Mouse (Mus musculus): ENCODE measurements around the gene AL732309.1. TPM values are rescaled to one million over a fixed set of nuclear protein-coding genes. Genes with fewer than 3 reads are reported as not detected.

The AL732309.1 gene
- polyA plus RNA-seq, 1 experiment from 2014 or later, result 5.3 TPM

GRCm38 (mm10) chr2:25195211-25196156, 51.2 kb downstream of the AL732309.1 start:
- Histone ChIP-seq H3K4me1 (replicated peaks; ENCODE audit: control insufficient read depth, insufficient read depth, low read length) (no peaks in the 10 kb centered on the region), H3K27me3 (ENCODE audit: control insufficient read depth, insufficient read depth, low read length) (peaks cover 25% of the 10 kb centered on the region), H3K27ac (no peak overlapping the region), H3K4me2 (replicated peaks) (peak overlapping the region; percentile 25), H3K4me3 (replicated peaks; ENCODE audit: low read length) (no peak overlapping the region; the same call in 1 of the 2 replicates), H3K36me3 (replicated peaks; ENCODE audit: control insufficient read depth, insufficient read depth) (peaks cover 26% of the 10 kb centered on the region), H3K9me3 (ENCODE audit: control insufficient read depth, low read length) (no peaks in the 10 kb centered on the region), H3K9ac (no peak overlapping the region)
- WGBS, result 22% methylated on average over 55 of the region's 55 CpGs
- no peak for ATAC-seq (ENCODE audit: low FRiP score)
- no peak for DNase-seq (ENCODE audit: low spot score)

Other genes starting within 250 kb of the AL732309.1 start
- gene Nsmf, start 192.5 kb downstream of the AL732309.1 start, polyA plus RNA-seq (2014; fragmentation: Nextera tagmentation; extraction: Ambion mirVana), result 117 and 126 TPM in 2 replicates
- gene Entpd8, start 166.6 kb downstream of the AL732309.1 start, polyA plus RNA-seq (2014; fragmentation: Nextera tagmentation; extraction: Ambion mirVana), result 0.21 TPM in 1 of 2 replicates, not detected in the other
- gene Noxa1, start 151.7 kb downstream of the AL732309.1 start, polyA plus RNA-seq (2014; fragmentation: Nextera tagmentation; extraction: Ambion mirVana), result not detected in 2 replicates
- gene Nrarp, start 66.1 kb downstream of the AL732309.1 start, polyA plus RNA-seq (2014; fragmentation: Nextera tagmentation; extraction: Ambion mirVana), result 15.6 and 19.9 TPM in 2 replicates
- 2.0 and 2.2 TPM in 2 replicates for gene Tor4a, start 50.0 kb downstream of the AL732309.1 start, polyA plus RNA-seq (2014; fragmentation: Nextera tagmentation; extraction: Ambion mirVana)
- 88.0 and 91.6 TPM in 2 replicates for gene Nelfb, start 35.4 kb downstream of the AL732309.1 start, polyA plus RNA-seq (2014; fragmentation: Nextera tagmentation; extraction: Ambion mirVana)
- gene Stpg3, start 32.2 kb downstream of the AL732309.1 start, polyA plus RNA-seq (2014; fragmentation: Nextera tagmentation; extraction: Ambion mirVana), result not detected in 2 replicates
- gene Fam166a, start 28.1 kb downstream of the AL732309.1 start, polyA plus RNA-seq (2014; fragmentation: Nextera tagmentation; extraction: Ambion mirVana), result not detected in 2 replicates
- gene Tubb4b, start 22.2 kb downstream of the AL732309.1 start, polyA plus RNA-seq (2014; fragmentation: Nextera tagmentation; extraction: Ambion mirVana), result 382 and 411 TPM in 2 replicates
- not detected in 2 replicates for gene Slc34a3, start 12.5 kb downstream of the AL732309.1 start, polyA plus RNA-seq (2014; fragmentation: Nextera tagmentation; extraction: Ambion mirVana)
- gene Rnf224, start 10.1 kb downstream of the AL732309.1 start, polyA plus RNA-seq (2014; fragmentation: Nextera tagmentation; extraction: Ambion mirVana), result not detected in 2 replicates
- gene Rnf208, start 4.6 kb downstream of the AL732309.1 start, polyA plus RNA-seq (2014; fragmentation: Nextera tagmentation; extraction: Ambion mirVana), result 166 and 177 TPM in 2 replicates
- 0.59 TPM in 1 of 2 replicates, not detected in the other for gene Cysrt1, start 4.4 kb downstream of the AL732309.1 start, polyA plus RNA-seq (2014; fragmentation: Nextera tagmentation; extraction: Ambion mirVana)
- 9.8 and 12.5 TPM in 2 replicates for gene Tmem203, start 8.6 kb upstream of the AL732309.1 start, polyA plus RNA-seq (2014; fragmentation: Nextera tagmentation; extraction: Ambion mirVana)
- 13.4 and 14.7 TPM in 2 replicates for gene Tprn, start 15.8 kb upstream of the AL732309.1 start, polyA plus RNA-seq (2014; fragmentation: Nextera tagmentation; extraction: Ambion mirVana)
- 175 and 190 TPM in 2 replicates for gene Ssna1, start 25.6 kb upstream of the AL732309.1 start, polyA plus RNA-seq (2014; fragmentation: Nextera tagmentation; extraction: Ambion mirVana)
- 113 and 114 TPM in 2 replicates for gene Anapc2, start 25.6 kb upstream of the AL732309.1 start, polyA plus RNA-seq (2014; fragmentation: Nextera tagmentation; extraction: Ambion mirVana)
- gene Tmem210, start 41.3 kb upstream of the AL732309.1 start, polyA plus RNA-seq (2014; fragmentation: Nextera tagmentation; extraction: Ambion mirVana), result not detected in 2 replicates
- gene Lrrc26, start 43.1 kb upstream of the AL732309.1 start, polyA plus RNA-seq (2014; fragmentation: Nextera tagmentation; extraction: Ambion mirVana), result not detected in 2 replicates
- 57.2 and 68.4 TPM in 2 replicates for gene Grin1, start 72.3 kb upstream of the AL732309.1 start, polyA plus RNA-seq (2014; fragmentation: Nextera tagmentation; extraction: Ambion mirVana)
- 51.6 and 66.0 TPM in 2 replicates for gene Man1b1, start 85.5 kb upstream of the AL732309.1 start, polyA plus RNA-seq (2014; fragmentation: Nextera tagmentation; extraction: Ambion mirVana)
- 21.5 and 24.7 TPM in 2 replicates for gene Dpp7, start 109.5 kb upstream of the AL732309.1 start, polyA plus RNA-seq (2014; fragmentation: Nextera tagmentation; extraction: Ambion mirVana)
- 6.3 and 6.8 TPM in 2 replicates for gene Uap1l1, start 118.8 kb upstream of the AL732309.1 start, polyA plus RNA-seq (2014; fragmentation: Nextera tagmentation; extraction: Ambion mirVana)
- 10.0 and 10.8 TPM in 2 replicates for gene Sapcd2, start 125.5 kb upstream of the AL732309.1 start, polyA plus RNA-seq (2014; fragmentation: Nextera tagmentation; extraction: Ambion mirVana)
- gene Entpd2, start 149.0 kb upstream of the AL732309.1 start, polyA plus RNA-seq (2014; fragmentation: Nextera tagmentation; extraction: Ambion mirVana), result 2.6 and 3.3 TPM in 2 replicates
- gene Npdc1, start 152.5 kb upstream of the AL732309.1 start, polyA plus RNA-seq (2014; fragmentation: Nextera tagmentation; extraction: Ambion mirVana), result 365 and 378 TPM in 2 replicates
- 0.37 TPM in 1 of 2 replicates, not detected in the other for gene Fut7, start 176.4 kb upstream of the AL732309.1 start, polyA plus RNA-seq (2014; fragmentation: Nextera tagmentation; extraction: Ambion mirVana)
- gene Abca2, start 181.8 kb upstream of the AL732309.1 start, polyA plus RNA-seq (2014; fragmentation: Nextera tagmentation; extraction: Ambion mirVana), result 15.6 and 17.3 TPM in 2 replicates
- gene Clic3, start 210.0 kb upstream of the AL732309.1 start, polyA plus RNA-seq (2014; fragmentation: Nextera tagmentation; extraction: Ambion mirVana), result 2.2 and 2.6 TPM in 2 replicates
- gene Paxx, start 214.2 kb upstream of the AL732309.1 start, polyA plus RNA-seq (2014; fragmentation: Nextera tagmentation; extraction: Ambion mirVana), result 93.1 and 109 TPM in 2 replicates
- 230 and 390 TPM in 2 replicates for gene Ptgds, start 223.2 kb upstream of the AL732309.1 start, polyA plus RNA-seq (2014; fragmentation: Nextera tagmentation; extraction: Ambion mirVana)
- not detected in 2 replicates for gene Lcn12, start 247.0 kb upstream of the AL732309.1 start, polyA plus RNA-seq (2014; fragmentation: Nextera tagmentation; extraction: Ambion mirVana)